Mouse (Mus musculus) gonadal fat pad, adult 2 months (tissue): ENCODE data around the gene Sipa1l1. TPM values are rescaled to one million over a fixed set of nuclear protein-coding genes. Genes with fewer than 3 reads are reported as not detected.

ENCODE experiments used
- DNase-seq: peaks from one replicate; pipeline ENCODE4 v3.0.0-alpha.2; 2012; ENCODE audit warnings: low read depth
- polyA plus RNA-seq: library from polyadenylated mRNA; depleted of rRNA; stranded (reverse); fragments of >200 nt; gene quantifications from 2 replicates; pipeline ENCODE4 v1.2.3, GENCODE M21; 2012

Sipa1l1 gene
- polyA plus RNA-seq, 1 experiment = 26.8 TPM

- no peak for DNase-seq
Observed at GRCm38 (mm10) chr12:82208611-82209010, 39.5 kb downstream of the Sipa1l1 start.

- DNase-seq = no peak
Observed at GRCm38 (mm10) chr12:82209753-82210152, 40.6 kb downstream of the Sipa1l1 start.

GRCm38 (mm10) chr12:82213056-82213455 is 43.9 kb downstream of the Sipa1l1 start:
- DNase-seq = no peak

- no peak for DNase-seq
Observed at GRCm38 (mm10) chr12:82214916-82215315, 45.8 kb downstream of the Sipa1l1 start.

- no peak for DNase-seq
Observed at GRCm38 (mm10) chr12:82216801-82217553, 47.9 kb downstream of the Sipa1l1 start.

GRCm38 (mm10) chr12:82218201-82218600 is 49.1 kb downstream of the Sipa1l1 start:
- no peak for DNase-seq

GRCm38 (mm10) chr12:82220367-82221089 is 51.4 kb downstream of the Sipa1l1 start:
- DNase-seq = no peak

- no peak for DNase-seq
Observed at GRCm38 (mm10) chr12:82223126-82223815, 54.2 kb downstream of the Sipa1l1 start.

- DNase-seq = no peak
Observed at GRCm38 (mm10) chr12:82224848-82225247, 55.7 kb downstream of the Sipa1l1 start.

GRCm38 (mm10) chr12:82225278-82225677 is 56.2 kb downstream of the Sipa1l1 start:
- no peak for DNase-seq

GRCm38 (mm10) chr12:82225751-82226228 is 56.7 kb downstream of the Sipa1l1 start:
- DNase-seq = no peak

GRCm38 (mm10) chr12:82226311-82227066 is 57.4 kb downstream of the Sipa1l1 start:
- no peak for DNase-seq

- no peak for DNase-seq
Observed at GRCm38 (mm10) chr12:82230127-82230526, 61.0 kb downstream of the Sipa1l1 start.

GRCm38 (mm10) chr12:82231191-82231590 is 62.1 kb downstream of the Sipa1l1 start:
- no peak for DNase-seq

GRCm38 (mm10) chr12:82233177-82233576 is 64.1 kb downstream of the Sipa1l1 start:
- no peak for DNase-seq

GRCm38 (mm10) chr12:82234463-82235223 is 65.5 kb downstream of the Sipa1l1 start:
- no peak for DNase-seq

- DNase-seq = no peak
Observed at GRCm38 (mm10) chr12:82237095-82237494, 68.0 kb downstream of the Sipa1l1 start.

- DNase-seq = no peak
Observed at GRCm38 (mm10) chr12:82237946-82238345, 68.8 kb downstream of the Sipa1l1 start.

- no peak for DNase-seq
Observed at GRCm38 (mm10) chr12:82240674-82241073, 71.6 kb downstream of the Sipa1l1 start.

- no peak for DNase-seq
Observed at GRCm38 (mm10) chr12:82245219-82245618, 76.1 kb downstream of the Sipa1l1 start.

- DNase-seq = no peak
Observed at GRCm38 (mm10) chr12:82246422-82246821, 77.3 kb downstream of the Sipa1l1 start.
